Comparison of ENCODE assay signal across 17 mouse cellular contexts in the genomic region with DNA sequence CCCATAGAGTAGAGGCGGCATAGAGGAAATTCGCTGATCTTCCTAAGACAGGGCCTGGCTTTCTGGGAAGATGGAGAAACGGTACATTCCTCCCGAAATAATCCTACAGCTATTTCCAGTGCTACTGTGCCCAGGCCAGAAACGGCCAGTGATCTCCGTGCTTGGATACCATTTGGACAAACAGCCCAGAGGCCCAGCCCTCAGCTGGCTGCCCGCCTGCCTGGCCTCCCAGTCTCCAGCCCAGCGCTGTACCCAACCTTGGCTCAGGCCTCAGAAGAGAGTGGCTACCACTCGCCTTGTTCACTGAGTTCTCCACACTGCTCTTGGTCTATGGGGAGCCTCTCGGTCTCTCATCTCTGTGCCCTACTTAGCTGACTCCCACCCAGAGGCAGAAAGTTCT. TPM values are rescaled to one million over a fixed set of nuclear protein-coding genes. Genes with fewer than 3 reads are reported as not detected.
DNase-seq lines count a peak whose midpoint lies in the region; ATAC-seq lines count a peak whose summit lies in the region.
"Had no signal": no experiment of that assay in that cellular context is flagged by ENCODE, and none has a peak within 500 bp of the region (broad histone marks: within the 10 kb centered on the region; RNA-seq: fewer than 3 reads in every experiment).

No protein-coding gene starts in this region.

- H3K4me3 ChIP-seq in kidney, embryonic 16.5 days (ENCODE audit: low read length), result no peak overlapping the region
- H3K4me3 ChIP-seq in heart, embryonic 16.5 days (ENCODE audit: low read length), result no peak overlapping the region
- H3K4me3 ChIP-seq in stomach, embryonic 15.5 days (replicated peaks), result no peak overlapping the region
- H3K4me3 ChIP-seq: midbrain, embryonic 10.5 days had no signal

- H3K4me2 ChIP-seq in kidney, embryonic 16.5 days (replicated peaks; ENCODE audit: low read depth, low read length), result no peak overlapping the region
- no peak overlapping the region for H3K4me2 ChIP-seq in heart, embryonic 16.5 days (ENCODE audit: low read depth, low read length)
- H3K4me2 ChIP-seq in stomach, embryonic 15.5 days, result no peak overlapping the region

- 0 out of 2 replicates have a peak overlapping the region, but pooled peaks have one; percentile 13 for H3K27ac ChIP-seq in kidney, embryonic 16.5 days (ENCODE audit: low read length)
- peak overlapping the region; percentile 16; the same call in 1 of the 2 replicates for H3K27ac ChIP-seq in heart, embryonic 16.5 days (ENCODE audit: low read length)
- peak overlapping the region; percentile 51 for H3K27ac ChIP-seq in stomach, embryonic 15.5 days
- H3K27ac ChIP-seq: kidney, postnatal 0 days; midbrain, embryonic 10.5 days had no signal

- H3K9ac ChIP-seq in kidney, embryonic 16.5 days (replicated peaks; ENCODE audit: low read length), result no peak overlapping the region
- H3K9ac ChIP-seq in heart, embryonic 16.5 days (ENCODE audit: low read length), result no peak overlapping the region
- H3K9ac ChIP-seq in stomach, embryonic 15.5 days, result no peak overlapping the region

- peaks cover 24% of the 10 kb centered on the region for H3K4me1 ChIP-seq in kidney, embryonic 16.5 days (ENCODE audit: insufficient read depth, low read length)
- H3K4me1 ChIP-seq in heart, embryonic 16.5 days (ENCODE audit: control insufficient read depth, insufficient read depth, low read length), result peaks cover 28% of the 10 kb centered on the region
- peaks cover 17% of the 10 kb centered on the region for H3K4me1 ChIP-seq in stomach, embryonic 15.5 days

- ATAC-seq in kidney, embryonic 16.5 days (ENCODE audit: low FRiP score, low TSS enrichment), result no peak
- no peak for ATAC-seq in heart, embryonic 16.5 days (replicated peaks; ENCODE audit: extremely low read depth, insufficient read depth, low FRiP score)
- ATAC-seq in stomach, embryonic 15.5 days (ENCODE audit: insufficient read depth, low FRiP score, low read depth), result no peak
- ATAC-seq in megakaryocyte progenitor cell, adult 5-6 weeks (replicated peaks; ENCODE audit: poor library complexity), result no peak

- no peaks in the 10 kb centered on the region for H3K27me3 ChIP-seq in kidney, embryonic 16.5 days (ENCODE audit: insufficient read depth, low read length)
- no peaks in the 10 kb centered on the region for H3K27me3 ChIP-seq in heart, embryonic 16.5 days (ENCODE audit: control insufficient read depth, insufficient read depth, low read length)
- no peaks in the 10 kb centered on the region for H3K27me3 ChIP-seq in stomach, embryonic 15.5 days (replicated peaks)

- no peaks in the 10 kb centered on the region for H3K36me3 ChIP-seq in kidney, embryonic 16.5 days (ENCODE audit: insufficient read depth, low read length)
- no peaks in the 10 kb centered on the region for H3K36me3 ChIP-seq in heart, embryonic 16.5 days (ENCODE audit: control insufficient read depth, insufficient read depth)
- no peaks in the 10 kb centered on the region for H3K36me3 ChIP-seq in stomach, embryonic 15.5 days
- H3K36me3 ChIP-seq: midbrain, embryonic 10.5 days had no signal

- 74% methylated on average over 10 of the region's 10 CpGs for WGBS in kidney, embryonic 16.5 days
- WGBS in heart, embryonic 16.5 days, result 70% methylated on average over 10 of the region's 10 CpGs
- WGBS in stomach, embryonic 15.5 days, result 69% methylated on average over 10 of the region's 10 CpGs

- no peak for DNase-seq in kidney, adult 18-20 months
- DNase-seq in gastrocnemius, adult 18-20 months (ENCODE audit: low spot score), result peak; percentile 56
- no peak for DNase-seq in left cerebral cortex, adult 9 months (ENCODE audit: low spot score in 2 of 2)
- DNase-seq in frontal cortex, postnatal 14 days (ENCODE audit: low spot score in 2 of 2), result no peak
- DNase-seq: cerebellum, adult 11 months; right cerebral cortex, postnatal 4 days had no signal

- H3K9me3 ChIP-seq in kidney, embryonic 16.5 days (ENCODE audit: low read length), result no peaks in the 10 kb centered on the region
- no peaks in the 10 kb centered on the region for H3K9me3 ChIP-seq in heart, embryonic 16.5 days (replicated peaks; ENCODE audit: control insufficient read depth, low read length)
- H3K9me3 ChIP-seq in stomach, embryonic 15.5 days, result no peaks in the 10 kb centered on the region
- H3K9me3 ChIP-seq: midbrain, embryonic 10.5 days had no signal

RNA-seq across cellular contexts. Expression of gene 1700013G24Rik, which starts 3.4 kb away (rescaled TPM):
- polyA plus RNA-seq in kidney, embryonic 16.5 days (2015; fragmentation: Nextera tagmentation; extraction: Ambion mirVana), result not detected in 2 replicates
- not detected for total RNA-seq in gastrocnemius, adult 18-20 months (2021)
- not detected in 2 replicates for polyA plus RNA-seq in heart, embryonic 16.5 days (2015; fragmentation: Nextera tagmentation; extraction: Ambion mirVana)
- not detected in 2 replicates for polyA plus RNA-seq in stomach, embryonic 15.5 days (2015; fragmentation: Nextera tagmentation; extraction: Ambion mirVana)
- total RNA-seq in megakaryocyte progenitor cell, adult 5-6 weeks (2015), result not detected in 2 replicates
- total RNA-seq in megakaryocyte progenitor cell, adult 5-6 weeks (2017), result not detected in 2 replicates
- total RNA-seq: adrenal gland, postnatal 4 days; left cerebral cortex, adult 18-20 months; liver, adult 2 months had no signal
- polyA plus RNA-seq: cortical plate, adult 2 months; kidney, postnatal 0 days; liver, adult 2 months; lung, embryonic 16.5 days; midbrain, embryonic 10.5 days had no signal

RNA-seq across cellular contexts. Expression of gene Hspg2, which starts 18.9 kb away (rescaled TPM):
- 39.6 and 41.7 TPM in 2 replicates for polyA plus RNA-seq in kidney, embryonic 16.5 days (2015; fragmentation: Nextera tagmentation; extraction: Ambion mirVana)
- 10 to 100 TPM; 53.7 to 61.6 TPM for total RNA-seq in gastrocnemius, adult 18-20 months (2021)
- polyA plus RNA-seq in heart, embryonic 16.5 days (2015; fragmentation: Nextera tagmentation; extraction: Ambion mirVana), result 52.0 and 56.3 TPM in 2 replicates
- 28.5 and 28.9 TPM in 2 replicates for polyA plus RNA-seq in stomach, embryonic 15.5 days (2015; fragmentation: Nextera tagmentation; extraction: Ambion mirVana)
- 0.37 TPM in 1 of 2 replicates, not detected in the other for total RNA-seq in megakaryocyte progenitor cell, adult 5-6 weeks (2015)
- not detected in 2 replicates for total RNA-seq in megakaryocyte progenitor cell, adult 5-6 weeks (2017)

RNA-seq across cellular contexts. Expression of gene Cela3b, which starts 19.4 kb away (rescaled TPM):
- not detected in 2 replicates for polyA plus RNA-seq in kidney, embryonic 16.5 days (2015; fragmentation: Nextera tagmentation; extraction: Ambion mirVana)
- total RNA-seq in gastrocnemius, adult 18-20 months (2021), result under 1 TPM in 1 of 2 experiments, not detected in 1; 0.34 TPM
- polyA plus RNA-seq in heart, embryonic 16.5 days (2015; fragmentation: Nextera tagmentation; extraction: Ambion mirVana), result 0.35 TPM in 1 of 2 replicates, not detected in the other
- 232 and 273 TPM in 2 replicates for polyA plus RNA-seq in stomach, embryonic 15.5 days (2015; fragmentation: Nextera tagmentation; extraction: Ambion mirVana)
- total RNA-seq in megakaryocyte progenitor cell, adult 5-6 weeks (2015), result not detected in 2 replicates
- total RNA-seq in megakaryocyte progenitor cell, adult 5-6 weeks (2017), result not detected in 2 replicates
- total RNA-seq: left cerebral cortex, adult 18-20 months had no signal
- polyA plus RNA-seq: cortical plate, adult 2 months; kidney, postnatal 0 days; lung, embryonic 16.5 days; midbrain, embryonic 10.5 days had no signal

RNA-seq across cellular contexts. Expression of gene Cela3a, which starts 40.1 kb away (rescaled TPM):
- not detected in 2 replicates for polyA plus RNA-seq in kidney, embryonic 16.5 days (2015; fragmentation: Nextera tagmentation; extraction: Ambion mirVana)
- not detected for total RNA-seq in gastrocnemius, adult 18-20 months (2021)
- polyA plus RNA-seq in heart, embryonic 16.5 days (2015; fragmentation: Nextera tagmentation; extraction: Ambion mirVana), result not detected in 2 replicates
- polyA plus RNA-seq in stomach, embryonic 15.5 days (2015; fragmentation: Nextera tagmentation; extraction: Ambion mirVana), result 0.26 and 0.36 TPM in 2 replicates
- total RNA-seq in megakaryocyte progenitor cell, adult 5-6 weeks (2015), result not detected in 2 replicates
- total RNA-seq in megakaryocyte progenitor cell, adult 5-6 weeks (2017), result not detected in 2 replicates
- total RNA-seq: left cerebral cortex, adult 18-20 months; liver, adult 2 months had no signal
- polyA plus RNA-seq: cortical plate, adult 2 months; kidney, postnatal 0 days; liver, adult 2 months; lung, embryonic 16.5 days; midbrain, embryonic 10.5 days had no signal

Comparison
In these comparisons a context has a peak if more than half of its experiments do, and no peak if none do; other contexts are left out.
1. RNA of gene Cela3b, which starts 19.4 kb away (polyA plus RNA-seq): 232 to 273 TPM in stomach, embryonic 15.5 days; 0.35 TPM in heart, embryonic 16.5 days and not detected in kidney, embryonic 16.5 days; every median in the first group is over 100 times any median in the second.
2. Peak in every context shown above with its lines, with median percentiles within 50 percentile points of each other: H3K27ac ChIP-seq.